Mouse (Mus musculus) megakaryocyte-erythroid progenitor cell, adult 5-6 weeks (primary cell): ENCODE data around the gene Kdm6b. TPM values are rescaled to one million over a fixed set of nuclear protein-coding genes. Genes with fewer than 3 reads are reported as not detected.

ENCODE experiments used
- ATAC-seq: replicated peaks from 2 replicates; pipeline ENCODE4 v1.8.0; 2016; ENCODE audit warnings: mild to moderate bottlenecking, inconsistent platforms; ENCODE audit not compliant: severe bottlenecking, poor library complexity, low FRiP score, low TSS enrichment
- total RNA-seq, 2 experiments: library from RNA; stranded (forward) in 1 of 2; stranded (reverse) in 1 of 2; fragments of 200-1000, 215-1000 nt in 1 of 2; fragments of >200 nt in 1 of 2; fragmentation: Nextera tagmentation in 1 of 2; gene quantifications; 2 replicates each; pipeline ENCODE4 v1.2.3; 2014 to 2017

Gene Kdm6b
- total RNA-seq, 2 experiments from 2014 or later = 1.6 to 19.3 TPM

- ATAC-seq = peak; percentile 66
These were observed 4.7 kb downstream of the Kdm6b start for GRCm38 (mm10) chr11:69408541-69409377.

GRCm38 (mm10) chr11:69407724-69408004 is 5.8 kb downstream of the Kdm6b start:
- ATAC-seq = no peak

DNA sequence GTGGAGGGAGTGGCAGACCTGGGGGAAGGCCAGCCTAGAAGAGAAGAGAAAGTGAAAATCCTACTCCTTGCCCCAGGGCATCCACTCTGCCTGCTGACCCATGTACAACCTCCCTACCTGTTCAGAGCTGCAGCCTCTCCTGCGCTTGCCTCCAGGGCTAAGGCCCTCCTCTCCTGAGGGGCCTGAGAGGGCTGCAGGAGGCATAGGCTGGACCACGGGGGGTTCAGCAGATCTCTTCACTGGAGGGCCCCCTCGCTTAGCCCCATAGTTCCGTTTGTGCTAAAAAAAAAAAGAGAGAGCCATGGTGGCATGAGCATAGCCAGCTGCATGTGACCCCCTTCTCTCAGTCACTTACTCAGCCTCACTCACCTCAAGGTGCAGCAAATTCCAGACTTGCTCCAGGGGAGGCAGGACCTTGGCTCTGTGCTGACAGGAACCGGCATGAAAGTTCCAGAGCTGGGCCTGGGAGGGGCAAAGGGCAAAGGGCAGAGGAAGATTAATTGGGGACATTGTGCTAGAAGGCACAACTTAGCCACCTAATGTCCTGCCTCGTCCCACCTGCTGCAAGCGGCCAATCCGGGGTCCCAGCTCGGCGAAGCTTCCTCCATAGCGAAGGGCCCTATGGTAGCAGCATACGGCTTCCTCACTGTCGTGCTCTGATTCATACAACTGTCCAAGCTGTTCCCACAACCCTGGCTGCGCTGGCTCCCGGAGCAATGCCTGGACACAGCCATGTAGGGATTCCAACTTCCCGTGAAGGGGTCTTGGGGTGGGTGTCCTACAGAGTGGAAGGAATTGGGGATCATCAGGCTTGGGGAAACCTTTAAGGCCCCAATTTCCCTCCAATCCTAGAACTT is 6.4 kb downstream of the Kdm6b start:
- ATAC-seq = no peak

GRCm38 (mm10) chr11:69406282-69406681 is 7.2 kb downstream of the Kdm6b start:
- no peak for ATAC-seq

- ATAC-seq = no peak
These were observed 7.9 kb downstream of the Kdm6b start for GRCm38 (mm10) chr11:69405397-69406200.

DNA sequence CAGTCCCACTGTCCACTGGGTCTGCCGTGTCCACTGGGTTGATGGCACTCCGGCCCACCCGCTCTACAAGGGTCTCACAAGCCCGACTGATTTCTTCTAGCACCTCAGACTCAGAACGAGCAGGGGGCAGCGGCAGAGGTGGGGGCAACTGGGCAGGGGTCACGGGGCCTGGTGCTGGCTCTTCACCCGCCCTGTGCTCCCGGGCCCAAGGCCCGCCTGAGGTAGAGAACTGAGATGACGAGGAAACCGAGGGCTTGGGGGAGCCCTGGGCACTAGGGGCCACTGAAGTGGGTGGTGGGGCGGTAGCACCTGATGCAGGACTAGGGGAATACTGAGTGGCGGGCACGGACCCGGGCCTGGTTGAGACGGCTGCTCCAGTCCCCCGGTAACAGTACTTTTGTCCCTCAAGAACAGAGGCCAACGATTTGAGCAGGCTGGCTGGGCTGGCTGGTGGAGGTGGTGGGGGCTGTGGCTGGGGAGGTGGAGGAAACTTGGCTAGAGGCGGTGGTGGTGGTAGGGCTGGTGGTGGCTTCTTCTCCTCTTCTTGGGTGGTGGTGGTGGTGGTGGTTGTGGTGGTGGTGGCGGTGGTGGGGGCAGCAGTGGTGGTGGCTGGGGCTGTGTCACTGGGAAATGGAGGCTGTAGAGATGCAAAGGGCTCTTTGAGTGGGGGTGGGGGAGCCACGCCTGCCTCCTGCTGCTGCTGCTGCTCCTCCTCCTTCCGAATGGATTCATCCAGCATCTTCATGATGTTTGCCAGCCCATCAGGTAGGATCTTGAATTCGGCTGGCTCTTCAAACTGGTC is 8.7 kb downstream of the Kdm6b start:
- ATAC-seq = no peak

- ATAC-seq = no peak
These were observed 9.5 kb downstream of the Kdm6b start for GRCm38 (mm10) chr11:69403691-69404594.

DNA sequence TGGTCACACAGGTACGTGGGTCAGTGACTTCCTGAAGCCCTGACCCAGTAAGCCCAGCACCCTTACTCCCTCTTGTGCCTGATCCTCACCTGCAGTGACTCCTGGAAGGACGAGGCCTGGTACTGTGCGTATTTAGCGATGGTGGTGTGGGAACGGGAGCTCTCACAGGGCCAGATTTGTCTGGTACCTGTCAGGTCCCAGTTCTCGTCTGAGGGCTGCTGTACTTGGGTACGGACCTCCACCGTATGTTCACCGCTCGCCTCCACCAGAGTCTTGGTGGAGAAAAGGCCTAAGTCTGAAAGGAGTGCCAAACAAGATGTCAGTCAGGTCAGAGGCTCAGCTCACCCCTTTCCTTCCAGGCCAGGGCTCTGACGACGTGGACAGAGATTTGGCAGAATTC is 11.5 kb downstream of the Kdm6b start:
- no peak for ATAC-seq

DNA sequence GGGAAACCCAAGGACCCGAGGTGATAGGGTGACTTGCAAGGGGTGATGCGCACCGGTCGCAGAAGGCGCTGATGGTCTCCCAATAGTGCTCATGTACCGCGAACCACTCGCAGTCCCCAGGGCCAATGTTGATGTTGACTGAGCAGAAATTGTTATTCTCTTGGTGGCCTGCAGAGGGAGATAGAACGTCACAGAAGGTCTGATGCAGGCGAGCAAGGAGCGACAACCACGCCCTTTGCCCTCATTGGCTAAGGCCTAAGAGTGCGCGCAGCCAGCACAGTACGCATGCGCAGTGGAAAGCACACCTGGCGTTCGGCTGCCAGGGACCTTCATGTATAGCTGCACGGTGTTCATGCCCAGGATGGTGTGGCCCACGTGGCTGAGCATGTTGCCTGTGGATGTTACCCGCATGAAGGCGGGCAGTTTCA is 12.3 kb downstream of the Kdm6b start:
- ATAC-seq = peak; percentile 77

DNA sequence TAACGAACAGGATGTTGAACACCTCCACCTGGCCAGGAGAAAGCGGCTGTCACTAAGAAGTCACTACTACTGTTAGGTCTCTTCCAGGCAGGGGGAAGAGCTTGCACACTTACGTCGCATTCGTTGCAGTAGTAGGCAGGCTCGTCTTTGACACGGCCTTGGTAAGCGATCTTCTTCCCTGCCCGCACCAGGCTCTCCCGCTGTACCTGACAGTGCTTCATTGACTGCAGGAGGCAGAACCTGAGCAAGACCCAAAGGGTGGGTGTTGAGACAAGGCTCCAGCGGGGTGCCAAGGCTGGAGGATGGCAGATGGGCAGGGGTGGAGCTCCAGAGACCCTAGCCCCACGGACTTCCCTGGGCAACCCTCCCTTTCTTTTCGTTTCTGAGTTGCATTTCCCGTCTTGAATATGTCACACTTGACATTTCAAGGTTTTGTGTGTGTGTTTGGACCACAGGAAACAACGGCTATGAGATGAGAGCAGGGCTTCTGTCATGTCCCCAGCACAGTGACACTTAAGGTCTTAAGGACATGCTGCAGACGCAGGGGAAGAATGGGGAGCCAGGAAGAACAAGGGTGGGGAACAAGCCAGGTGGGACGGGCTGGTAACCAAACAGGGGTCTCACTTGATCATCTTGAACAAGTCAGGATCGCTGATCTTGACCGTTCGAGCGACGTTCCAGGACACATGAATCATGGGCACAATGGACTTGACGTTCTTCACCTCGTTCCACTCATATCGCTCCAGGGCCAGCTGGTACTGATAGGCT is 13.2 kb downstream of the Kdm6b start:
- ATAC-seq = no peak

- no peak for ATAC-seq
These were observed 14.0 kb downstream of the Kdm6b start for GRCm38 (mm10) chr11:69399201-69400082.

DNA sequence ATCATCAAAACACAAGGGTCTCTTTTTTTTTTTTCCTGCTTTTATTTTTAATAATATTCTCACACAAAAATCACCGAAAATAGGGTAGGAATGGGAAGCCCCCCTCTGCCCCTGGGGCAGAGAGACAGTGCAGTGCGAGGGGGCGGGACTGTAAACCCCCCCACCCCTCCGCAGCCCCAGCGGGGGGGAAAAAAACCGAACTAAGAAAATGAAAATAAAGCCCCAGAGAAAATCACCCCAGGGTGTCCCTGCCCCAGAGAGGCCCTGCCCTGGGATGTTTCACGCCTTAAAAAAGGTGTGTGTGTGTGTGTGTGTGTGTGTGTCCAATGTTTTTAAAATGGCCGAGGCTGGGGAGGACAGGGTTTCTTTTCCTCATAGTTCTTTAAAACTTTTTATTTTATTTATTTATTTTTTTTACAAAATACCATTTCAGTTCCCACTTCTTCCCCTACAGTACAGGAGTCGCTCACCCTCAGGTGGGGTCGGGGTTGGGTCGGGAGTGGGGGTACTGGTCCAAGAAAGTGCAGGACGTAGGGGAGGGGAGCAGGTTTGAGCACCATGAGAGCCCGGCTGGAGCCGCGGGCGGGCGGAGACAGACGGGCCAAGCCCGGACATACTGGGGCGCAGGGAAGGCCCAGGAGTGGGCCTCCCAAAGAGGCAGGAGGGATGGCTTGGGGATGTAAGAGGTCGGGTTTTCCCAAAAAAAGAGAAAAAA is 14.8 kb downstream of the Kdm6b start:
- ATAC-seq = no peak

GRCm38 (mm10) chr11:69398059-69398458 is 15.4 kb downstream of the Kdm6b start, which contains the start of gene Tmem88:
Tmem88 (minus strand) TSS chr11:69398234.
- ATAC-seq = no peak

DNA sequence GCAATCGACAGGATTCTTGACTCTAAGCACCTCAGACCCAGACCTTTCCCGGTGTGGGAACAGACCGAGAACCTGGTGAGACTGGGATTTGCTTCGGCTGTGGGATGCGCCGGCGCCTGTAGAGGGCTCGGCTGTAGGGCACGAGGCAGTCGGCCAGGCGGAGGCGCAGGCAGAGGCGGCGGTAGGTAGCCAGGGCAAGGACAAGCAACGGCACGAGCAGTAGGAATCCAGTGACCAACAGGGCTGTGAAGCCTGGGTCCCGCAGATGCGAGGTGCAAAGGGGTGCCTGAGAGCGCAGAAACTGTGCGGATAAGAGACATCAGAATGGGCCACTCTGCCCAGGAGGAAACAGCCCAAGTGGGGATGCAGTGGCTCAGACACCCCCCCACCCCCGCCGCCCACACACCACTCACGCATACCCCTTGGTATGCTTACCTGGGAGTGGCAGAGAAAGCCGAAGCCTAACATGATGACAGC is 15.9 kb downstream of the Kdm6b start:
- no peak for ATAC-seq

- ATAC-seq = no peak
These were observed 16.7 kb downstream of the Kdm6b start for GRCm38 (mm10) chr11:69396772-69397171.
